Mouse (Mus musculus): ENCODE measurements at regions not wholly inside any gene's neighbourhood (a gene's known extent, or its start where the extent isn't known, plus 50 kb on each side); places are given as distances from the start of the nearest gene placed in this dataset.

- TF ChIP-seq POLR2A (IDR thresholded peaks at IDR 0.05; ENCODE audit: low read depth, low read length) (no peak), POLR2AphosphoS2 (IDR thresholded peaks at IDR 0.05; ENCODE audit: low read depth, low read length) (no peak), MAFK (IDR thresholded peaks at IDR 0.05; ENCODE audit: insufficient replicate concordance, low read length) (no peak), USF1 (IDR thresholded peaks at IDR 0.05; ENCODE audit: low read depth, low read length) (no peak), CTCF (conservative IDR thresholded peaks at IDR 0.05 in 1 of 2, IDR thresholded peaks at IDR 0.05 in 1 of 2; ENCODE audit: low read depth in 2 of 2, low read length in 2 of 2) (no peak), HCFC1 (IDR thresholded peaks at IDR 0.05; ENCODE audit: low read depth, low read length) (no peak), MAX (IDR thresholded peaks at IDR 0.05; ENCODE audit: low read length) (no peak), ZKSCAN1 (IDR thresholded peaks at IDR 0.05; ENCODE audit: borderline replicate concordance, low read depth, low read length) (no peak), BHLHE40 (IDR thresholded peaks at IDR 0.05; ENCODE audit: low read depth, low read length) (no peak), USF2 (conservative IDR thresholded peaks at IDR 0.05; ENCODE audit: low read depth, low read length) (no peak)
Observed at GRCm38 (mm10) chr12:65674916-65675660, 449.8 kb downstream of the Wdr20rt start.

All from CH12.LX (cell line).